Mouse (Mus musculus) heart, postnatal 36 days (tissue): Measurements from ENCODE around the gene Fam122a. TPM values are rescaled to one million over a fixed set of nuclear protein-coding genes. Genes with fewer than 3 reads are reported as not detected.

ENCODE experiments used
- DNase-seq, 2 experiments: peaks; one replicate each; pipeline ENCODE4 v3.0.0; 2021 to 2022
- intact Hi-C: fragments of 180-260 bp; cut with DNase I; formaldehyde crosslinking; loops from one replicate; pipeline ENCODE4 v1.15.1; 2025
- total RNA-seq, 2 experiments: library from RNA; stranded (reverse); gene quantifications; 2 replicates each; pipeline ENCODE4 v1.2.3; 2021

Fam122a gene
- total RNA-seq, 2 experiments from 2014 or later, result 22.2 to 22.7 TPM

- intact Hi-C loops, result no loop called here
- no peak for DNase-seq
Measured at GRCm38 (mm10) chr19:24434291-24434690, 42.9 kb downstream of the Fam122a start.

DNA sequence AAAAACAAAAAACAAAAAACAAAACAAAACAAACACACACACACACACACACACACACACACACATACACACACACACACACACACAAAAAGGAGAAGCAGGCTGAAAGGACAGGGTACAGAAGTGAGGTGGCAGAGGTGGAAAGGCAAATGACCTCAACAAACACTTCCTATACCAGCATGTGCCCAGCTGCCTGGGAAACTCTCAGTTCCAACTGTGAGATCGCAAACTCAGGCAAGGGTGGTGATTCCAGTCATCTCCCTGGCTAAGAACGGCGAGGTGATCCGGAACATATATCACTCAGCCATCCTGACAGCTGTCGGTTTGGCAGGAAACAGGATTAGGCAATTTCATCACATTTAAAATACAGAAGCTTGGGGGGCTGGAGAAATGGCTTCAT, 44.7 kb downstream of the Fam122a start:
- no peak for DNase-seq
- intact Hi-C loops, result no loop called here

DNA sequence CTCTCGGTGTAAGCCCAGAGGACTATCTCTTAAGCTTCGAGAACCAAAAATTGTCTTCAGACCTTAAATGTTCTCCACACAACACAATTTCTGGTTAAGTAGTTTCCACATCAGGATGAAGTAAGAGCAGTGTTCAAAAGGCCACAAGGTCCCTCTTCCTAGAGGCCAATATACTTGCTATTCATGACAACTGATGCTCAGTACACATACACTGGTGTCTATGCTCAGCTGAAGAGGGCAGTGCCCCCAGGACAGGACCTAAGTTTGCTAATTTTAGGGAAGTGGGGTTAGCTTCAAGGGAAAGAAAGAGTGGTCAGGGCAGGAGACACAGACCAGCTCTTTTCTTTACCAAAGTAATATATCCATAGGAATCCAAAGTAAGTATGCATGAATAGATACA, 45.8 kb downstream of the Fam122a start:
- no peak for DNase-seq
- intact Hi-C loops, result no loop called here

DNA sequence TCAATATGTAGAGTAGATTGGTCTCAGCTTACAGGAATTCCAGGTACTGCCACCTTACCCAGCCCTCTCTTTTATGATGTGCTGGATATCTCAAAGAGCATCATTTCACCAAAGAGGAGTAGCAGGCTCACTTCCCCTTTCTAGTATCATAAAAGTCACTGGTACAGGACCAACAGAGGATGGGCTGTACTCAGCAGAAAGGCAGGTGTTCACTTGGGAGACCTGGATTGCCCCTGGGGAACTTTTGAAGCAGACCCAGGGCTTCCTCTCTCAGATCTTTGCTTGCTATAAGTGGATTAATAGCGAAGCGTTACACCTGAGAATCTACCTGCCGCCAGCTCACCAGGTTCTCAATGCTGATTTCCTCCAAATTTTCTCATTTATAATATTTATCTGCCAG, 49.1 kb downstream of the Fam122a start:
- no peak for DNase-seq
- intact Hi-C loops, result no loop called here

DNA sequence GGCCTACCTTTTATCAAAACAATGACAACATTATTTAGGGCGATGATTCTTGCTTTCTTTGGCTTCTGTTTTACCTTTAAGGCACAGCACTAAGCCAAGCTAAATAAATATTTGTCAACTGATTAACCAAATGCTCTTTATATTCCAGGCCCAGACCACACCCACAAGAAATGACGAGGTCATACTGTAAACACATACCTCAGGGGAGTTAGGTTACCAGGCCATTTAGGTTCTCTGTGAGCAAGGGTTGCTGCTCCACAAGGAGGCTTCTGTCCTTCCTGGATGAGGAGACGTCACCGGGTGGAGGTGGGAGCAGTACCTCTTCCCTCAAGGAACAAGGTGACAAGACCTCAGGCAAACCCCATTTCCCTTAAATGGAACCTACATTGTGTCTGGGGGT, 49.9 kb downstream of the Fam122a start:
- no peak for DNase-seq
- intact Hi-C loops, result no loop called here

DNA sequence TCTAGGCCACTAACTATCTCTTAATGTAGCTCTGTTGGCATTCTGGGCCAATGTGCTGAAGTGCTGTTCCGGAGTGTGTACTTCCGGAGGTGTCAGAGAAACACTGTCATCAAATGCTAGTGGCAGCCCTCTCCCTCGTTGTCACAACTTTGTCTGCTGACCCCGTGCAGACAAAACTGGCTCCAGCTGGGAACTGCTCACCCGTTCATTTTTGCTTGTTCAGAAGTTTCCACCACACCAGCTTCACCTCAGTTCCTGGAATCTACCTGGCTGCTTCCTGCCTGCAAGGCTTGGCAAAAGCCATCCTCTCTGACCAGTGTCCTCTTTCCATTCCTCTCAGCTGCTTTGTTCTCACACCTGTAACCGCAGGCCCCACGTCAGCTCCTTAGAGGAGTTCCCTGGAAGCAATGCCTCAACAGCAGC, 50.4 kb downstream of the Fam122a start:
- peak; percentile 10 to 19 for DNase-seq
- intact Hi-C loops, result no loop called here

Other genes starting within 250 kb of the Fam122a start
- 10 to 100 TPM; 27.7 to 32.7 TPM for gene Fxn, start 196.8 kb downstream of the Fam122a start, total RNA-seq
- 10 to 100 TPM; 22.1 to 27.5 TPM for gene Pip5k1b, start 78.5 kb upstream of the Fam122a start, total RNA-seq
- under 1 TPM in 1 of 2 experiments, not detected in 1; 0.08 TPM for gene Tmem252, start 196.7 kb upstream of the Fam122a start, total RNA-seq